Mouse (Mus musculus) limb, embryonic 13.5 days (tissue): ENCODE data around the gene Nfe2l2. TPM values are rescaled to one million over a fixed set of nuclear protein-coding genes. Genes with fewer than 3 reads are reported as not detected.

ENCODE experiments used
- ATAC-seq: fragments of 200-750 bp; cut with Nextera tagmentation; 2 replicates; pipeline ENCODE4 v1.8.0; 2017; ENCODE audit warnings: low read depth, moderate number of reproducible peaks, moderate TSS enrichment; ENCODE audit not compliant: low FRiP score
- H3K27ac ChIP-seq: fragments of 300-500 bp; sonication (generic); 2 replicates; pipeline ENCODE4 v1.5.1; 2015; ENCODE audit warnings: inconsistent platforms, mild to moderate bottlenecking, moderate library complexity
- H3K27me3 ChIP-seq: fragments of 300-500 bp; sonication (generic); 2 replicates; pipeline ENCODE4 v1.6.1; 2015; ENCODE audit warnings: mild to moderate bottlenecking, inconsistent platforms
- H3K36me3 ChIP-seq: fragments of 300-500 bp; sonication (generic); 2 replicates; pipeline ENCODE4 v1.6.1; 2015; ENCODE audit warnings: inconsistent platforms, mild to moderate bottlenecking, moderate library complexity
- H3K4me1 ChIP-seq: fragments of 300-500 bp; sonication (generic); 2 replicates; pipeline ENCODE4 v1.6.1; 2015; ENCODE audit warnings: inconsistent platforms
- H3K4me2 ChIP-seq: fragments of 300-500 bp; sonication (generic); replicated peaks from 2 replicates; pipeline ENCODE4 v1.6.1; 2015; ENCODE audit warnings: inconsistent platforms, mild to moderate bottlenecking, moderate library complexity
- H3K4me3 ChIP-seq: fragments of 300-500 bp; sonication (generic); 2 replicates; pipeline ENCODE4 v1.5.1; 2015; ENCODE audit warnings: moderate library complexity, mild to moderate bottlenecking, inconsistent platforms
- H3K9ac ChIP-seq: fragments of 300-500 bp; sonication (generic); 2 replicates; pipeline ENCODE4 v1.6.1; 2015; ENCODE audit warnings: mild to moderate bottlenecking, inconsistent platforms
- H3K9me3 ChIP-seq: fragments of 300-500 bp; sonication (generic); 2 replicates; pipeline ENCODE4 v1.6.1; 2016; ENCODE audit warnings: inconsistent platforms
- WGBS: fragments of 180-500 bp; shearing (Covaris S2); methylation state at CpG from one replicate; pipeline ENCODE4 v1.1.7; 2015; 5-methylcytosine and 5-hydroxymethylcytosine counted together
- polyA plus RNA-seq: library from polyadenylated mRNA; unstranded; fragments of >200 nt; fragmentation: Nextera tagmentation; extraction: Ambion mirVana; gene quantifications from 2 replicates; pipeline ENCODE4 v1.2.1, GENCODE M21; 2015

Nfe2l2 gene
- polyA plus RNA-seq, 1 experiment from 2014 or later, result 34.1 TPM

GRCm38 (mm10) chr2:75692369-75692768, 12.1 kb downstream of the Nfe2l2 start:
- ATAC-seq, result no peak
- 88% methylated on average over 6 of the region's 6 CpGs for WGBS
- Histone ChIP-seq H3K27me3 (no peaks in the 10 kb centered on the region), H3K4me3 (no peak overlapping the region), H3K4me2 (no peak overlapping the region), H3K9me3 (no peaks in the 10 kb centered on the region), H3K27ac (no peak overlapping the region), H3K4me1 (peaks cover 29% of the 10 kb centered on the region), H3K9ac (no peak overlapping the region), H3K36me3 (0 out of 2 replicates have a peak, but pooled peaks cover 3% of the 10 kb centered on the region)

GRCm38 (mm10) chr2:75691316-75691715, 13.1 kb downstream of the Nfe2l2 start:
- no peak overlapping the region for H3K27ac ChIP-seq
- H3K27me3 ChIP-seq, result no peaks in the 10 kb centered on the region
- ATAC-seq, result no peak
- no peak overlapping the region for H3K4me3 ChIP-seq
- H3K36me3 ChIP-seq, result 0 out of 2 replicates have a peak, but pooled peaks cover 3% of the 10 kb centered on the region
- peaks cover 20% of the 10 kb centered on the region for H3K4me1 ChIP-seq
- H3K9me3 ChIP-seq, result no peaks in the 10 kb centered on the region
- H3K4me2 ChIP-seq, result no peak overlapping the region
- 61% methylated on average over 8 of the region's 8 CpGs for WGBS
- no peak overlapping the region for H3K9ac ChIP-seq

DNA sequence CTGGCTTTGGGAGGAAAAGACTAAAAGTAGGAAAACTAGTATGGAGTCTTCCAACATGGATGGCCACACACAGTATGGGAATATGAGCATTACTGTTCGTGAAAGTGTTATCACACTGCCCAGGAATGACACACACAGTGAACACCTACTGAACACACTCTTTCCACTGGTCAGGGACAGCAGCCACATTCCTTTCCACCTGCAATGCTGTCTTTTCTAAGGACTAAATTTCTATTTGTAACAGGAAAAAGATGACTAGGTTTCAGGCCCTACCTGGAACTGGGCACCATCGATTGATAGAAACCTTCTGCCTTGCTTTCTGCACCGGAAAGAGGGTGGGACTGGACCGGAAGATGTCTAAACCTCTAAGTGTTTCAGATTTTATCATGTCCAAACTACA, 13.8 kb downstream of the Nfe2l2 start:
- H3K27me3 ChIP-seq, result no peaks in the 10 kb centered on the region
- H3K4me2 ChIP-seq, result no peak overlapping the region
- WGBS, result 91% methylated on average over 4 of the region's 4 CpGs

GRCm38 (mm10) chr2:75689482-75690158, 14.8 kb downstream of the Nfe2l2 start:
- H3K4me3 ChIP-seq, result no peak overlapping the region
- 86% methylated on average over 10 of the region's 10 CpGs for WGBS
- H3K4me1 ChIP-seq, result peaks cover 26% of the 10 kb centered on the region
- no peaks in the 10 kb centered on the region for H3K27me3 ChIP-seq
- no peak overlapping the region for H3K4me2 ChIP-seq
- H3K9ac ChIP-seq, result no peak overlapping the region
- H3K9me3 ChIP-seq, result no peaks in the 10 kb centered on the region
- H3K36me3 ChIP-seq, result 0 out of 2 replicates have a peak, but pooled peaks cover 3% of the 10 kb centered on the region
- ATAC-seq, result no peak
- no peak overlapping the region for H3K27ac ChIP-seq

More for the DNA sequence above, 13.8 kb downstream of the Nfe2l2 start:
- Histone ChIP-seq H3K27ac (no peak overlapping the region), H3K36me3 (0 out of 2 replicates have a peak, but pooled peaks cover 3% of the 10 kb centered on the region), H3K9ac (no peak overlapping the region), H3K4me1 (peaks cover 20% of the 10 kb centered on the region), H3K9me3 (no peaks in the 10 kb centered on the region), H3K4me3 (no peak overlapping the region)
- no peak for ATAC-seq

DNA sequence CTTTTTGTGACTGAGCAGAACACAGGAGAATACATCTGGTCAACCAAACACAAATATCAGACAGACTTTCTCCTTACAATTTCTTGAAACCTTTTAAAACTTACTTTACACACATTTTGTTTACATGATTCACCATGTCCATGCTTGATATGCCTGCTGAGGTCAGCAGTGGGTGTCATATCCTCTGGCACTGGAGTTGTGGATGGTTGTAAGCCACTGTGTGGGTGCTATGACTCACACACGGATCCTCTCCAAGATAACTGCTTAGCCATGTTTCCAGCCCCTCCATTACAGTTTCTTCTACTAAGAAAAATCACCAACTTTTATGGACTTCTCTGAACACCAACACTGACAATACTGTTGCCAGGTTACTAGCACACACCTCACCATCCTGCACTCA, 15.5 kb downstream of the Nfe2l2 start:
- H3K4me3 ChIP-seq, result no peak overlapping the region
- H3K27ac ChIP-seq, result no peak overlapping the region
- no peaks in the 10 kb centered on the region for H3K9me3 ChIP-seq
- H3K27me3 ChIP-seq, result no peaks in the 10 kb centered on the region
- H3K36me3 ChIP-seq, result 0 out of 2 replicates have a peak, but pooled peaks cover 3% of the 10 kb centered on the region
- peaks cover 30% of the 10 kb centered on the region for H3K4me1 ChIP-seq
- H3K4me2 ChIP-seq, result no peak overlapping the region
- no peak for ATAC-seq
- no peak overlapping the region for H3K9ac ChIP-seq
- WGBS, result 90% methylated on average over 1 of the region's 1 CpGs

DNA sequence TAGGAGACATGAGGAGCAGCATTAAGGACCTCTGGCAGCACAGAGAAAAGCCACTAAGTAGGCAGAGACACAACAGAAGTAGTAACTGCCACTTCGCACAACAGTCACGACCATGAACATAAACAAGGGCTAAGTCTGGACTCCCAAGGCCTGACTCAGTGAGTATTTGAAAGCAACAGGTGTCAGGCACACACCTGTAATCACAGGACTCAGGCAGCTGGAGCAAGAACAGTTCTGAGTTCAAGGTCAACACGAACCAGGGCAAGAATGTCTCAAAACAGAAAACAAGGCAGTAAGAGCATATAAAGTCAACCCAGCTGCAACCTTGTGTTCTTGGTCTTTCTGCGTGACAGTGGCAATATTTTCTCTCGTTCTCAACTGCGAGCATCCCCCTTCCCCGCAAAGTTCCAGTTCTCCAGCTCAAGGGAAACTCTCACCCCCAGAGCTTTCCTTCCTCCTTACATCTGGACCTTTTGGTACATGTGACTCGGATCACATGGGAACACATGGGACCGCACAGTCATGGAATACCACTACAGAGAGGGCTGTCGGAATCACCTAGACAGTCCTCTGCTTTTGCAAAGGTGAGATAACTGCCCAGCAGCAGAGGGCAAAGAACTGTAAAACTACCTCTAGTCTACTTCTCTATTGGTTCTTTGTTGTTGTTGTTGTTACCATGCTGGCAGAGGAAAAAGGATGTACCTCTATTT, 17.2 kb downstream of the Nfe2l2 start:
- Histone ChIP-seq H3K4me2 (no peak overlapping the region), H3K27me3 (no peaks in the 10 kb centered on the region), H3K9ac (no peak overlapping the region), H3K36me3 (0 out of 2 replicates have a peak, but pooled peaks cover 3% of the 10 kb centered on the region), H3K9me3 (no peaks in the 10 kb centered on the region), H3K4me1 (peaks cover 34% of the 10 kb centered on the region), H3K4me3 (no peak overlapping the region), H3K27ac (no peak overlapping the region)
- whole genome bisulfite sequencing, result 81% methylated on average over 10 of the region's 10 CpGs
- ATAC-seq, result no peak

- no peak for ATAC-seq
- H3K4me1 ChIP-seq, result peaks cover 47% of the 10 kb centered on the region
- H3K9ac ChIP-seq, result no peak overlapping the region
- WGBS, result 57% methylated on average over 6 of the region's 6 CpGs
- H3K4me2 ChIP-seq, result no peak overlapping the region
- H3K36me3 ChIP-seq, result no peaks in the 10 kb centered on the region
- no peaks in the 10 kb centered on the region for H3K9me3 ChIP-seq
- H3K27ac ChIP-seq, result no peak overlapping the region
- H3K4me3 ChIP-seq, result no peak overlapping the region
- no peaks in the 10 kb centered on the region for H3K27me3 ChIP-seq
These were observed 19.0 kb downstream of the Nfe2l2 start for GRCm38 (mm10) chr2:75685458-75685861.

DNA sequence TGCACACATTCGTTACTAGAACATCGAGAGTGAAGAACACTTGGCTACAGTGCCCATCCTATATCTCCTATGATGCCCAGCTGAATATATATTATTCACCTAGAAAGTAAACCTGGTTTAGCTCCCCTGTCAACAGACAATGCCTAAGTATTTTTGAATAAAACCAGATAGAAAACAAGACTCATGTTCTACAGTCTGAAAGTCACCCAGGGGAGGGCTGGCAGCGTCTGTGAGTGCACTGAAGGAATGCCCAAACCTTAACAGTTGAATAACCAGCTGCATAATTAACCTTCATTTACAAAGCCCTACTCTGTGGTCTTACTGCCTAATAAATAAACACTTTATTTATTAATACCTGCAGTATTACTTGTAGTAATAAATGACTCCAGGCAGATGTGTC, 19.9 kb downstream of the Nfe2l2 start:
- H3K4me1 ChIP-seq, result peaks cover 45% of the 10 kb centered on the region

GRCm38 (mm10) chr2:75682978-75683709, 21.3 kb downstream of the Nfe2l2 start:
- ATAC-seq, result no peak
- Histone ChIP-seq H3K27ac (0 out of 2 replicates have a peak overlapping the region, but pooled peaks have one; percentile 12), H3K4me2 (0 out of 2 replicates have a peak overlapping the region, but pooled peaks have one; percentile 15), H3K36me3 (peaks cover 8% of the 10 kb centered on the region), H3K4me3 (no peak overlapping the region), H3K9ac (no peak overlapping the region; the same call in 1 of the 2 replicates), H3K9me3 (no peaks in the 10 kb centered on the region), H3K4me1 (peaks cover 40% of the 10 kb centered on the region), H3K27me3 (no peaks in the 10 kb centered on the region)
- 67% methylated on average over 15 of the region's 15 CpGs for WGBS

More for the DNA sequence above, 19.9 kb downstream of the Nfe2l2 start:
- H3K4me3 ChIP-seq, result no peak overlapping the region
- no peaks in the 10 kb centered on the region for H3K27me3 ChIP-seq
- H3K9me3 ChIP-seq, result no peaks in the 10 kb centered on the region
- WGBS, result 65% methylated on average over 3 of the region's 3 CpGs
- H3K9ac ChIP-seq, result no peak overlapping the region
- no peak for ATAC-seq
- H3K27ac ChIP-seq, result no peak overlapping the region
- H3K4me2 ChIP-seq, result no peak overlapping the region
- no peaks in the 10 kb centered on the region for H3K36me3 ChIP-seq

- Histone ChIP-seq H3K4me3 (no peak overlapping the region), H3K36me3 (peaks cover 19% of the 10 kb centered on the region), H3K9ac (no peak overlapping the region), H3K27me3 (no peaks in the 10 kb centered on the region), H3K27ac (peak overlapping the region; percentile 69), H3K4me2 (peak overlapping the region; percentile 25; the same call in 1 of the 2 replicates), H3K9me3 (no peaks in the 10 kb centered on the region), H3K4me1 (peaks cover 40% of the 10 kb centered on the region)
- ATAC-seq, result peak; percentile 87; the same call in 1 of the 2 replicates
- 18% methylated on average over 7 of the region's 7 CpGs for WGBS
These were observed 23.0 kb downstream of the Nfe2l2 start for GRCm38 (mm10) chr2:75681439-75681838.

DNA sequence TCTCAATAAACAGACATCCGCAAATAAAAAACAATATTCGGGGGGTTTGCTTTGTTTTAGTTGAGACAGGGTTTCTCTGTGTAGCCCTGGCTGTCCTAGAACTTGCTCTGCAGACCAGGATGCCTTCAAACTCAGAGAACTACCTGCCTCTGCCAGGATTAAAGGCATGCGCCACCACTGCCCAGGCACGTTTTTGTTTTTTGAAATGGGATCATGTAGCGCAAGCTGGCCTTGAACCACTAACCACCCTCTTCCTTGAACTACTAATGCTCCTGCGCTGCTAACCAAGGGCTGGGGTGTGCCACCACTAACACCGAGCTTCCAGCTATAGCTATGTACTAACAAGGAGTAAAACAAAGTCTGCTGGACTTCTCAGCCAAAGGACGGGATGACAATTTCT, 24.5 kb downstream of the Nfe2l2 start:
- Histone ChIP-seq H3K27me3 (no peaks in the 10 kb centered on the region), H3K9me3 (no peaks in the 10 kb centered on the region), H3K36me3 (peaks cover 30% of the 10 kb centered on the region), H3K27ac (no peak overlapping the region), H3K4me2 (no peak overlapping the region), H3K4me3 (no peak overlapping the region), H3K9ac (no peak overlapping the region), H3K4me1 (peaks cover 29% of the 10 kb centered on the region)
- 92% methylated on average over 8 of the region's 8 CpGs for WGBS
- no peak for ATAC-seq

- H3K9me3 ChIP-seq, result no peaks in the 10 kb centered on the region
- H3K4me2 ChIP-seq, result no peak overlapping the region
- ATAC-seq, result no peak
- peaks cover 40% of the 10 kb centered on the region for H3K36me3 ChIP-seq
- WGBS, result 91% methylated on average over 14 of the region's 14 CpGs
- no peak overlapping the region for H3K27ac ChIP-seq
- H3K9ac ChIP-seq, result no peak overlapping the region
- H3K4me1 ChIP-seq, result peaks cover 10% of the 10 kb centered on the region
- no peak overlapping the region for H3K4me3 ChIP-seq
- no peaks in the 10 kb centered on the region for H3K27me3 ChIP-seq
These were observed 27.9 kb downstream of the Nfe2l2 start for GRCm38 (mm10) chr2:75676567-75676966.
